Mouse (Mus musculus): ENCODE results near the gene Ankrd40. TPM values are rescaled to one million over a fixed set of nuclear protein-coding genes. Genes with fewer than 3 reads are reported as not detected.

Gene Ankrd40
- polyA plus RNA-seq, 2 experiments from 2014 or later: 11.8 to 13.2 TPM

DNA sequence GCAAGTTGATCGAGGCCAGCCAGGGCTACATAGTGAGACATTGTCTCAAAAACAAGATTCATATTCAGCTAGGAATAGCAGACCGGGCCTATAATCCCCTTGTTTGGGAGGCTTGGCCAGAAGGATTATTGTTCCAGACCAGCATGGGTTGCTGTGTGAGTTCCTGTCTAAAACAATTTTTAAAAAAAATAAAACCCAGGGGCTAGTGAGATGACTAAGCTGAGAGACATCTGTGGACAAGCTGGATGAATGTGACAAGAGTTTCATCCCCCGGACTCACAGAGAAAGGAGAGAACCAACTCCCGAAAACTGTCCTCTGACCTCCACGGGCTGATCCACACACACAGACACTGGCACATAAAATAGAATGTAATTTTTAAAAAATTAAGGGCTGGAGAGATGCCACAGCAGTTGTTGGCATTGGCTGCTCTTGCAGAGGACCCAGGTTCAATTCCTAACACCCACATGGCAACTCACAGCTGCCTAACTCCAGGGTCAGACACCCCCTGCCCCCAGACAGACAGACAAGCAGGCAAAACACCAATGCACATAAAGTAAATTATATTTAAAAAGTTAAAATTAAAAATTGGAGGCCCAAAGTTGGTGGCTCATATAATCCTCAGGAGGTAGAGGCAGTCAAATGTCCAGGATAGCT lies 4.4 kb upstream of the Ankrd40 start:
- no peak for ATAC-seq

DNA sequence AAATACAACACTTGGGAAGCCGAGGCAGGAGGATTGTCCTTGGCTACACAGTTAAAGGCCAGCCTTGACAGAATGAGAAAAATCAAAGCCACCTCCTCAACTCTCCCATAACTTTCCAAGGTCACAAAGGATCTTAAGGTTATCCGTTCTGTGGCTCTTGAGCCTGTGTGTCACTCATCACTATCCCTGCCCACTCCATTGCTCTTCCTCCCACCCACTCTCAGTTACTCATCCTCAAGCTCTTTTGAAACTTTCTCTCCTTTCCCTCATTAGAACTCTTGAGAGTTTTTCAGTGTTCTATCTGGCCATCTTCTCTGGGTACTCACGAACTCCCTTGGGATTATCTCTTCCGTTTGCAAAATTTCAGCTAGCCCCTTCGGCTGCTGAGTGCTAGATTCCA lies 3.2 kb upstream of the Ankrd40 start:
- ATAC-seq: no peak

DNA sequence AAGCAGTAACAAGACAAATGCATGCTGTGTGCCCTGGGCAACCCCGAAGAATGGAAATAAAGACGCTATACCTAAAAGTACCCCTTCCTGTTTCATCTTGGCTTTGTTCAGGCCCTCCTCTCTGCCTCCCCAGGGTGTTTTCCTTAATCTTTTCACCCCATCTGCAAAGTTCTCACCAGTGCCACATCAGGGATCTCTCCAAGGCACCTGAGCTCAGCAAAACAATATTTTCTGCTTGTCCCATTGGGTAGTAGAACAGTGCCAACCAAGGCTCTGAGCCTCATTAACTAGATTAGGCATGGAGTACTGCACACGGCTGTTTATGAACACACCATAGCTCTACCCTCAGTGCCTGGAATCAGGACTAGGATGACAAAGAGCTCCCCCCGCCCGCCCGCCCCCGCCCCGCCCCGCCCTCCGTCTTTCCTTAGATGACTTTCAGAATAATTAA lies 815 bp upstream of the Ankrd40 start:
- ATAC-seq: no peak

GRCm38 (mm10) chr11:94328644-94329025 lies 834 bp downstream of the Ankrd40 start:
- ATAC-seq: no peak

DNA sequence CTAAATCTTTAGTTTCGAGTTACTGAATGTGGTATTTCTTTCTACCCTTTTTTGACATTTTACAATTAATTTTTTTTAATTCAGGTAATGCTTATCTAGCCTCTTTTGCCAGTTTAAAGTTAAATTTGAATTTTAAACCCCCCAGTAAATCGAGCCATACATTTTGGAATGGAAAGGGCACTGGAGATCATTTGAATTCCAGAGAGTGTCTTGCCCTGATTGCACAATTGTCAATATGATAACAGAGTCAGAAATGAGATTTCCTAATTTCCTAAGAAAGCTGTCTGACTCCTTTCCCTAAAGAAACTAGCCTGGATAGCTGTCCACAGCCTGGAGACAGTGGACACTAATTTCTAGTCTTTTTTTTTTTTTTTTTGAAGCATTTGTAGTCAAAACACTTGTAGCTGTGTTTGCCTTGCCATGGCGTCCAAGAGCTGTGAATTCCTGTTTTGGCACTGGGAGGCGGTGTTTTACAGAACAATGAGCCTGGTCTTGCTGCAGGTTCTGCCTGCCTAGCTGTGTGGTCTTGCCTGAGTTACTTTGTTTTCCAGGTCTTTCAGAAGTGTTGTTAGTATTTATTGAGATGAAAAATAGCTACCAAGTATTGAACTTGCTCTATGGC lies 1.6 kb downstream of the Ankrd40 start:
- ATAC-seq: no peak

- ATAC-seq: no peak
Measured at GRCm38 (mm10) chr11:94330211-94330610, 2.4 kb downstream of the Ankrd40 start.

DNA sequence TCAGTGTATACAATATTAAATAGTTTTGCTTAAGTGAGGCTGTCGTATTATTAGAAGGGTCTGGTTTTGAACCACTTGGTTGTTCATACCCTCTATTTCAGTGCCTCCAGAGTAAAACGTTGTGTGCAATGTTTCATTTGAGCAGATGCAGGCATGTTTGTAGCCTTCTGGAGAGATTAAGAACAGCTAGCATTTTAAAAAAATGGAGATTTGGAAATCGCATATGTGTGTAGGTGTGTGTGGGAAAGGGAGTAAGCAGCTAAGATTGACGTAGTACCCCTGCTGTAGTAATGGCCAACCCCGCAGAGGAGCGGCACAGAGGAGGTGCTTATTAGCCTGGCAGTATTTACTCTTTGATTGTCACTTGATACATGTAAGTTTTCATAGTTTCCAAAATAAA lies 4.9 kb downstream of the Ankrd40 start:
- ATAC-seq: no peak

DNA sequence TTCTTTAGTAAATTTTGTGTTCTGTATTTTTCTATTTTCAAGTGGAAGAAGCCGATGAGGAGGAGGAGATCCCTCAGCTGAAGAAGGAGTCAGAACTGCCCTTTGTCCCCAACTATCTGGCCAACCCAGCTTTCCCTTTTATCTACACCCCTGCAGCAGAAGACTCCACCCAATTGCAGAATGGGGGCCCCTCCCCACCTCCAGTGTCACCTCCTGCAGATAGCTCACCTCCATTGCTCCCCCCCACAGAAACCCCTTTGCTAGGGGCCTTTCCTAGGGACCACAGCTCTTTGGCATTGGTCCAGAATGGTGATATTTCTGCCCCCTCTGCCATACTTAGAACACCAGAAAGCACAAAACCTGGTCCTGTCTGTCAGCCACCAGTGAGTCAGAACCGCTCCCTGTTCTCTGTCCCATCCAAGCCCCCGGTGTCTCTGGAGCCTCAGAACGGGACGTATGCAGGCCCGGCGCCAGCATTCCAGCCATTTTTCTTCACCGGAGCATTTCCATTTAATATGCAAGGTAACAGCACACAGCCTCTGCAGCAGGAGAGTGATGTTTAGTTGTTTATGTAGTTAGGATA lies 6.7 kb downstream of the Ankrd40 start:
- ATAC-seq: no peak

DNA sequence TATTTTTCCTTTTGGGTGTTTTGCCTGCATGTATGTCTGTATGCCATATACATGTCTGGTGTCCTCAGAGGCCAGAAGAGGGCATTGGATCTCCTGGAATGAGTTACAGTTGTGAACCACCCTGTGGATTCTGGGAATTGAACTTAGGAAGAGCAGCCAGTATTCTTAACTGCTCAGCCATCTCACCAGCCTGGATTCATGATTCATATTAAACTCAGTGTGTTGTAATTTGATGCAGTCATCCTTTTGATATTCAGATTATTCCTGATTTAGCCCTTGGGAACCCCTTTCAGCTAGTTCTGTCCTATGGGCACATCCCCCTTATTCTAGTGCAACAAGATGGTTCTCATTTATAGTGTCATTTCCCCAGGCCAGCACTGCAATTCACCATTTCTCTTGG lies 8.8 kb downstream of the Ankrd40 start:
- ATAC-seq: no peak

DNA sequence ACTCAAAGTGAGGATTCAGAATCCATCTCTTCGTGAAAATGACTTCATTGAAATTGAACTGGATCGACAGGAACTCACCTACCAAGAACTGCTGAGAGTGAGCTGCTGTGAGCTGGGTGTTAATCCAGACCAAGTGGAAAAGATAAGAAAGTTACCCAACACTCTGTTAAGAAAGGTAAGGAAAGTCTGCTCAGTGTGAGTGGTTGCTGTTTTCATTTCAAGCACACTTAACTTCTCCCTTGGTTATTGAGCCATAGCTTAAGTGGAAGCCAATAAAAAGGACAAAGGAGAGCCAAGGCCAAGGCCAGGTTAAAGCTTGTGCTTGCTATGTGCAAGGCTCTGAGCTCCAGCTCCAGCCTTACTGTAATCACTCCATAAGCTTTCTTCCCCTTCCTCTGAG lies 10.5 kb downstream of the Ankrd40 start:
- no peak for ATAC-seq

DNA sequence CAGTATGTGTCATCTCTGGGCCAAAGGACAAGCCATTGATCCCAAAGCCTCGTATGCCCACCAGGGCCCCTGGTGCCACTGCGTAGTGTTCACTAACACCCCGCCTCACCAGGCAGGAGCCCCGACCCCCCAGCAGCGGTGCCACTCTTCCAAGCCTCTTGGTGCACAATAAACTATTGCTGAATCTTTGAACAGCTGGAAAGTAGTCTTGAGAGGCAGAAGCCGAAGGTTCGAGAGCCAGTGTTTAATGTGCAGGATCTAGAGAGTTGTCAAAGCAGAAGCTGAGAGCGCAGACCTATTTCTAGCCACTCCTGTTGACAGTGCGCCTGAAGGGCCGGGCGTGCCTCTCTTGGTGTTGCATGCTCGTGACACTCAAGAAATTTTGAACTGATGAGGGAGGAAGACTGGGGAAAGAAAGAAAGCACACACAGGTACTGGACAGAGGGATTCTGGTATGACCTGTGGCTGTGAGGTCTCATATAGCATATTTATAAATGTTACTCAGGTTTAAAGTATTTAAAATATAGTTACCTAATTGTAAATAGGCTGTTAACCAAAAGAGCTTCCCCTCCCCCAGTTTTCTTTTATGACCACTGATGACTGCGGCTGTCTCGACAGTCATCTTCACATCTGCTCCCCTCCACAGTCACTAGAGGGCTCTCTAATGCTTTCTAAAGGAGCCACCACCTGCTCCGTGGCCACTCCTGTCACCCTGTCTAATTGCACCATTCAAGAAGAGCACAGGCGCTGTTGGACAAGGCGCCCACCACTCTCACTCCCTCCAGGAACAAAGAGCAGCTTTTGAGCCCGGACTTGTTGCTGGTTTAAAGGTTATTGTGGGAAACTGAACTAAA lies 12.2 kb downstream of the Ankrd40 start:
- peak; percentile 88 for ATAC-seq

DNA sequence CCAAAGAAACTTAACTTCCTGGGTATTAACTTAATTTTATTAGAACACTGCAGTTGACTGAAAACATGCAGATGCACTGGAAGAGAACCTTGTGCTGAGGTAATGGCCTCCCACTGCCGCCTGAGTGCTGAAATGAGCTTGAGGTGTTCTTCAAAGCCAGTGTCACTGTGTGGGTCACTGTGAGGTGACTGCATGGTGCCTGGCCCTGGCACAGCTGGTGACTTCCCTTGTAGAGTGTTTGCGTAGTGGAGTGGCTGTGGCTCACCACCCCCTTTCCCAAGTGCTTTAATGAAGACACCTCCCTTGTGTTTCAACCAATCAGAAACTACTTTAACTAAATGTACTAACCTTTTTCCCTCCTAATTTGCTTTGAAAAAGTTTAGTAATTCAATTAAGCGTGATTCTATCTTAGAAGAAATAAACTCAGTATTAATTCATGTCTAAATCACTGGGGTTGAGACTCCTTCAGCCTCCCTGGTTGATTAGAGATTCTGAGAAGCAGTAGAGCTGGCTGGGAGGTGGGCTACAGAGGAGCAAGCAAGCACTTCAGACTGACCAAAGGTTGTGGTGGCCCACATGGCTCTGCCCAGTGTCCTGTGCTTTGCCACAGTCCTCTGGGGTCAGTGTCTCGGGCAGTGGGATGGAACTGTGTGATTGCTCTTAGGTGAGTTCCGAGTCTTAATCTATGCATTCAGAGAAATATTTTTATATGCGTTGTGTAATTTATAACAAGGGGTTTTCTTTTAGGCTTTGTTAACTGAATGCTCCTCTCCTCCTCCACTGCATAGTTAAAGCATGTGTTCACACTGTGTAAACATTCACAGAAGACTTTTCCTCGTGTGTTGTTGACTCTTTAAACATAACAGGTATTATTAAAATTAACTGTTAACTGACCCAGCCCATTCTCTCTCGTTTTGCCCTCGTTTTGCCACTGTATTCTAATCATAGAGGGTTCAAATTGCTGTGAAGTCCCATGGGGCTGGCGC lies 13.4 kb downstream of the Ankrd40 start:
- no peak for ATAC-seq

GRCm38 (mm10) chr11:94342114-94342905 lies 14.5 kb downstream of the Ankrd40 start:
- no peak for ATAC-seq

DNA sequence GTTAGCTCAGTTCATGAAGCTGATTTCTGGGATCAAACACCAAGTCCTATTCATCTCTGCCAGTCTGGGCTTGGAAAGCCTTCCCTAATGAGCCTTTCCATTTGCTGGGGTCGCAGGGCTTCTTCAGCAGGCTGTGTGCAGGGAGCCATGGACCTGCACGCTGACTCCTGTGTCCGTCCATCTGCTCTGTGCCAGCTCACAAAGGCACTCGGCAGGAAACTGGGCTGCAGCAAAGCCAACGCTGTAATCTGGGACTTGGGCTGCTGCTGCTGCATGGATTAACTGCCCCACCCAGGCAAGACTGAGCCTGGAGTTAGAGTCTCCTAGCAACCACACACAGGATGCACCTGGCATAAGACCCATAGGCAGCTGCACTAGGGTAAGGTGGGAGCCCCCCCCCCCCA lies 16.2 kb downstream of the Ankrd40 start:
- ATAC-seq: no peak

DNA sequence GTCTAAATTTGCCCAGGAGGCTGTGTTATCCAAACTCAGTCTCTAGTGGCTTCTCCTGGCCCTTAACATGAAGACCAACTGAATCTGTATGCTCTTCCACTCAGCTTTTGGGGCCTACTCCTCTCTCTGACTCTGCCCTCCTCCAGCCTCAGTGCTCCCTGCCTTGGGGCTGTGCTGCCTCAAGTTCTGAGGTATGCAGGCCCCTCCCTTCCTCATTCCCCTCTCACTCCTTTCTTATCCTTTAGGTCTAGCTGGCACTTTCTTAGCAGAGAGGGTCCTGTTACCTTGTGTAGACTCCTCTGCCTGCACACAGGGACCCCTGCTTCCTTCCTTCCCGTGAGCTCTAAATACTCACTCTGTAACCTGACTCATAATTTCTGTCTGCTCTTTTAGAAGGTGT lies 16.7 kb downstream of the Ankrd40 start:
- no peak for ATAC-seq

- no peak for ATAC-seq
Measured at GRCm38 (mm10) chr11:94345926-94346325, 18.1 kb downstream of the Ankrd40 start.

GRCm38 (mm10) chr11:94346611-94347010 lies 18.8 kb downstream of the Ankrd40 start:
- no peak for ATAC-seq

DNA sequence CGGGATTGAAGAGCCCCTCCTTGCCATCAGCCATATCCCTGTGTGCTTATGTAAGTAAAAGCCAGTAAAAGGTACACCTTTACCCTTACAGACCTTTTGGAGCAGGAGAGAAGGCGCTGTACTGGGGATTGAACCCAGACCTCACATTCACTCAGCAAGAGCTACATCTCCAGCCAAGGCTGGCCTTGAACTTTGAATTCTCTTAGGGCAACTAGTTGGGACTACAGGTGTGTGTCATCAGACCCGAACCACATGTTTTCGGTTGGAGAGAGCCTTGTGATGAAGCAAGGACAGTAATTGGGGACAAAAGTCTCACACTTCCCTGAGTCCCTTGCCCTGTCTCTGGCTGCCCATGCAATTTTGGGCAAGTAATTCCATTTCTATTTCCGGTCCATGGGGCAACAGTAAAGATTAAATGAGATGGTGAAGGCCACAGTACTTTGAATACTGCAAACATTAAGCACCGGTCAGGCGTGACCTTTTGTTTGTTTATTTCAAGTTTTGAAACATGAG lies 19.3 kb downstream of the Ankrd40 start:
- no peak for ATAC-seq

DNA sequence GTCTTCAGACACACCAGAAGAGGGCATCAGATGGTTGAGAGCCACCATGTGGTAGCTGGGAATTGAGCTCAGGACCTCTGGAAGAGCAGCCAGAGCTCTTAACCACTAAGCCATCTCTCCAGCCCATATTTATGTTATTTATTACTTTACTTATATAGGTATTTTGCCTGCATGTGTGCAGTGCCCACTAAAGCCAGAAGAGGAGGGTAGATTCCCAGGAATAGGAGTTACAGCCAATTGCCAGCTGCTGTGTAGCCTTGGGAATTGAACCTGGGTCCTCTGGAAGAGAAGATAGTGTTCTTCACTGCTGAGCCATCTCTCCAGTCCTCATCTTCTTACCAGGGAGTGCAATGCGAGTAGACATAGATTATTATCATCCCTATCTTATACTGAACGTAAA lies 22.0 kb downstream of the Ankrd40 start:
- no peak for ATAC-seq

DNA sequence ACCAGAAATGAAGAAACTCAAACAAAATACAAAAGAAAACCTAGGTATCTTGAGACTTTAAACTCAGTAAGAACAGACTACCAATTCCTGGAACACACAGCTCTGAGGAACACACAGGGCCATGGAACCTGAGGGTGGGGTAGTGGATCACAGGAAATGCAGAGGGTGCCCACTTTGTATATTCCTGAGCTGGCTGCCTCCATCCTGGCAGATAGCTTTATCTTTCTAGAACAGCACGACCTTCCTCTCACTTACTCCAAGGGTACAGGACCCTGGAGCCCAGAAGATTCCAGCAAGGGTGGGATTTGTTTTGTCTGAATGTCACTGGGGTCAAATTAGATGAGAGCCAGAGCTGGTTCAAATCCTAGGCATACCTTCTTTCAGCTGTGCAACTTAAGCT lies 22.5 kb downstream of the Ankrd40 start:
- ATAC-seq: no peak

GRCm38 (mm10) chr11:94351094-94351493 lies 23.3 kb downstream of the Ankrd40 start:
- ATAC-seq: no peak
